Mouse (Mus musculus): ENCODE results near the gene Crybg2.

The Crybg2 gene

DNA sequence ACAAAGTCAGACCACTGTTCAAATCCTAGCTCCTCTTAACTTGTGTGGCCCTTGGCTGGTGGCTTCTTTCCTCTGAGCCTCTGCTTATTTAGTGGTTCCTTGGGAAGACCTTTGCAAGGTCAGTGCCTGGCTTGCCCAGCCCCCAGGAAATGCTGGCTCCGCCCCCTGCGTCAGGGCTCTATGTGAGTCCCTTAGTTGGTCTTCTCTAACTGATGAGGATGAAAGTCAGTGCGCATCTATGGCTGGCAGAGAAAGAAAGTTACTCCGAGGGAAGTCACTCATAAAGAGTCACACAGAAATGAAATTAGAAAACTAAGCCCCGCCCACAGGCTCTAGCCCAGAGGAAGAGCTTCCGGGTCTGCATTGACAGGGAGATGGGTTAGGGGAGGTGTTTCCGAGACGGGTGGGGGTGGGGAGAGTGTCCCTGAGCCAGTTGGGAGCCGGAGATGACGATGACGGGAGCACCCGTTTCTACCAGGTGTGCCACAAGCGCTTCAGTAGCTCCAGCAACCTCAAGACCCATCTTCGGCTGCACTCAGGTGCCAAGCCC, 2.4 kb upstream of the Crybg2 start:
- no peak for DNase-seq (ENCODE audit: low spot score)

DNA sequence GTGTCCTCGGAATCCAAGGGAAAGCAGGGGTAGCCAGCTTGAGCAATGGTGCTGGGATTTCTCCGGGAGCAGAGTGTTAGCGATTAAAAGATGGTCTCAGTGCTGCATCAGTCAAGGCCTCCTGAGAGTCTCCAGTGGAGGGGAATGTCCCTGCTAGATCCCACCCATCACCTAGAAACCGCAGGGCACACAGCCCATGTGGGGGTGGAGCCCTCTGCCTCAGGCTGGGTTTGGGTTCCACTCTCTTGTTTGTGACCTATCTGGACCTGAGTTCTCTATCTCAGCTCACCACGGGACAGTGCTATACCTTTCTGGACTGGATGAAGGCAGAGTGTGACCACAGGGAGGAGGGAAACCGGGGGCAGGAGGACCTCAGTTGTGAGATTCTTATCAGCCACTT, 1.7 kb upstream of the Crybg2 start:
- no peak for DNase-seq (ENCODE audit: low spot score)

DNA sequence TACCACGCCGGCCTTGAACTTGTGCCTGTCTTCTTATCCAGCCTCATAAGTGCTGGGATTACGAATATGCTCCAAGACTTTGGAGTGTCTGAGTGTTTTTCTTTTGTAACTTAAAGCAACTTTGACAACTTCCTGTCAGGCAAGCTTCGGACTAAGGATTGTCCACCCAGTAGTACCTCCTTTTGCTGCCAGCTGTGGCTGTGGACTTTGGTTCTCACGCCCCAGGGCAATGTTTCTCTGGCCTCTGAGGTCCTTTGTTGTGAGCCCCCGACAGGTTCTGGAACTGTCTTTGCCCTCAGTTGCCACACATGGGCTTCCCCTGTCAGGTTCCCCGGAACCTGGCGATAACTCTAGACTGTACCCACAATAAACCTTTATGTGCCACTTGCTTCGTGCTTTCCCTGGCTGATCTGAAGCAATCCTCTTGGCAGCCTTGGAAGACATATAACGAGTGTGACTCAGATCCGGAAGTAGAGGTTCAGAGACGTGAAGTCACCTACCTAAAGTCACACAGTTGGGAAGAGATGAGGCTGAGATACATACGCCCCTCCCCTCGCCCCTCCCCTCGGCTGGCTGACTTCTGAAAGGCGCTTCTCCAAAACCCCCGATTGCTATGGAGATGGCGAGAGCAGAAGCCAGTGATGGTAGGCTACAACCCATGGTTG, 683 bp downstream of the Crybg2 start:
- no peak for DNase-seq (ENCODE audit: low spot score)

DNA sequence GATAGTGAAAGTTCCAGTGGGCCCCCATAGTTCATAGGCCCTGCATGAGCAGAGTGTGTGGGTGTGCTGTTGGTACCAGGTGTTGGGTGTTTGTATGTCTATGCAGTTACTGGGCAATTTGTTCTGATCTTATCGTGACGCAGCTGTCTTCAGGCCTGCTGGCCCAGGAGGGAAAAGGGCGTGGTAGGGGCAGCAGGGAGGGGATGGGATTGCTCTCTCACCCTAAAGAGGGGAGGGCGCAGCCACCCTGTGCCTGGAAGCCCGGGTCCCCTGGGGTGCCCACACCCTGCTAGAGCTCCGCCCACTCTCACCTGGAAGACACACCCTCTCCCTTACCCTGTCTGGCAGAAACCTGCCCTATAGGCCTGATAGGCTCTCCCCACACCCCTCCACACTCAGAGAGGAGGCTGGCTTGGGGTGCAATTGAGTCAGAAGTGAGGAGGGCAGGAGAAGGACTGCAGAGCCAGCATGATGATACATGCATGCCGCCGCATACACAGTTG, 1.4 kb downstream of the Crybg2 start:
- DNase-seq (ENCODE audit: low spot score): no peak

DNA sequence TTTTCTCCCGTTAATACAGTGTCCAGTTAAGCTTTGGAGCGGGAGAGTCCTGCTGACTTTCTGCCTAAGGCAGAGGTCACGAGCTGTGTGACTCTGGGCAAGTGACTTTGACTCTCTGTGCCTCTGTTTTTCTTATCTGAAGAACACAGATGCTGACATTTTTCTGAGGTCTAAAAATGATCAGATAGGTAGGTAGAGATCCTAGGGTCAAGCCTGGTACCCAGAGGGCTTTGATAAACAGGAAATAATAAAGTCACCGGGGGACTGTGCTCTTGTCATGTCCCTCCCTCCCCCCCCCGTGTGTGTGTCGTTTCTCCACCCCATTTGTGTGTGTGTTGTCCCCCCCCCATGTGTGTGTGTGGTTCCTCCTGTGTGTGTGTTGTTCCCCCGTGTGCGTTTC, 1.9 kb downstream of the Crybg2 start:
- no peak for DNase-seq (ENCODE audit: low spot score)

DNA sequence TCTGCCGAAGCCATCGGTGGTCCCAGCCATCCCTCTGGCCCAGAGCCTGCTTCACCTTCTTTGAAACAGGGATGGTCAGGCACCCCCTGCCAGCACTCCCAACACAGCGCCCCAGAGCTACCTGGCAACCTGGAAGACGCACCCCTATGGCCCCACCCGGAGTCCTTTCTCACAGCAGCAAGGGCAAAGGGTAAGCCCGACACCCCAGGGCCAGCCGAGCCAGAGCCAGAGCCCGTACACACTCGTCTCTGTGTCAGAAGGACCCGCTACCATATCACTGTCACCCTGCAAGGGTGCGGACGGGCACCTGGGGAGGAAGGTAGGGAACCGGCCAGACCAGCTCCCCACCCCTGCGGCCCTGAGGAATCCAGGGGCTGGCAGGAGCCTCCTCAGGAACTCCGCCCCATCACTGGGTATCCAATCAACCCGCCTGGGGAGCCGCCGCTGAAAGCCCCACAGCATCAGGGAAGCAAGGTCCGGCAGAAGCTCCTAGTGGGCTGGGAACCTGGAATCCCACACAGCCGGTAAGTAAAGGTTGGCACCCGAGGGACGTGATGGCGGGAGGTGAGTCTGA, 4.9 kb downstream of the Crybg2 start:
- DNase-seq (ENCODE audit: low spot score): no peak

DNA sequence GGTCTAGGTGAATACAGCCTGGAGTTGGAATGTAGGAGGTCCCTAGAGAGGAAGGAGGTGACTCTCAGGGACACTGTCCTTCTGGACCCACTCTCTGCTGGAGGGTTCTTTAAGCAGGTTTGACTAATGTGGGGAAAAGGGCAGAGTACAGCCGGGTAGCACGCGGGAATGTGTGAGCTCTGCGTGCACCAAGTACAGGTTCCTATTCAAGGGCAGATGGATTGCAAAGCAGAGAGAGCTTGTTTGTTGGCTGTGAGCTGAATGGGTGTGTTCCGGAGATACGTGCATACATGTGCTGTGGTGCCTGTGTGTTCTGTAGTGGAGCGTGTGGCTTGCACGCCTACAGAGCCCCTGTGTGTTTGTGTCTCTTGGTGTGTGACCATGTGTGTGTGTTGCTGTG, 6.8 kb downstream of the Crybg2 start:
- no peak for DNase-seq (ENCODE audit: low spot score)

DNA sequence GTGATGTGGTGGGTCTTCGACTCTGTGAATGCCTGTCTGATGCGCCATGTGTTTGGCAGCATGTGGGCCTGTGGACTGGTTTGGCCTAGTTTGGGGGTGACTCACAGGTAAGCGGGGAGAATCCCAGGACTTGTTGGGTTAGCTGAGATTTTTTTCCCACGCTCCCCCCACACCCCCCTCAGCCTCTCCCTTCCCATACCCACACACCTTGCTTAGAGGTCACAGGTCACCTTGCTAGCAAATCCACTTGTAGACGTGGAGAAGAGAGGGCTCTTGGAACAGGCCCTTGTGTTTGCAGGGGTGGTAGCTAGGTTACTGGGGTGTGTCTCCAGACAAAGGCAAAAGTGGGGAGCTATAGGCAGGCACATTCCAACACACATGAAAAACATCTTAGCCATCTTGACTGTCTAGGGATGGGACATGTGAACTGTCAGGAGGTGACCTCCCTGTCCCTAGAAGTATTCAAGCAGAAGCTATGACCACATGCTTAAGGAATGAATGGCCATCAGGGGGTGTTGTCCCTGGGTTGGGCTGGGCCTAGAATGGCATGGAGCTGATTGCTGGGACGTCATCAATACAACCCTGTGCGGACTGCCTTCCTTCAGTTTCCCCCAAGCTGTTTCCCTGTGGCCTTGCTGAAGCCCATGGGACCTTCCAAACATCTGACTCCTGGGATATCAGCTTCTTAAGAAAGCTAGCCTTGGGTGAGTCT, 7.4 kb downstream of the Crybg2 start:
- DNase-seq (ENCODE audit: low spot score): no peak

DNA sequence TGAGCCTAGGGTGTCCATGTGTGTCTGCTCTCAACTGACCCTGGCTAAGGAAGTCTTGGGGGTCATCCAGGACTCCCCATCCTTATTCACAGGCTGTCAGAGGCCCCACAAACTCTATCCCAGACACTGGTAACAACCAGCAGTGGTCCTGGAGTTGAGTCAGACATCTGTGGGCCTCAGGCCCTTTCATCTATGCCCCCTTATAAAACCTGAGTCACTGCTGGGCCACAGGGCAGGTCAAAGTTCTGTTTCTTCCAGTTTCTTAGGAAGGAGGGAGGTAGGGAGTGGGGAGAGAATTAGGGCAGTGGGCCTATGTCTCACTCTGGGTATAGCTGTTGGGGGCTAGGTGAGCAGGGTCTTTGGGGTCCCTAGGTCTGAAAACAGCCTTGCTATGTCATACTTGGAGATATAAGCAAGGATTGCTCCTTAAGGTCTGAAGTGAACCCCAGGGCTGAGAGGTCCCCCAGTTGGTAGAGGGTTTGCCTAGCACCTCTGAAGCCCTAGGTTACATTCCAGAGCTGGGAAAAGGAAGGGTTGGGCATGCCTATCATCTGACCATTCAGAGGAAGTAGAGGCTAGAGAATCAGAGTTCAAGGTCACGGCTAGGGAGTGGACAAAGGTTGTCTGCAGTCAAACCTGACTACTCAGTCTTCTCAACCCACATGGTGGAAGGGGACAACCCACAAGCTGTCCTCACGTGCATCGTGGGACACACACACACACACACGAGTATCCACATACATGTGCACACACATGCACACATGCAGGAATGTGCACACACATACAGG, 8.4 kb downstream of the Crybg2 start:
- no peak for DNase-seq (ENCODE audit: low spot score)

DNA sequence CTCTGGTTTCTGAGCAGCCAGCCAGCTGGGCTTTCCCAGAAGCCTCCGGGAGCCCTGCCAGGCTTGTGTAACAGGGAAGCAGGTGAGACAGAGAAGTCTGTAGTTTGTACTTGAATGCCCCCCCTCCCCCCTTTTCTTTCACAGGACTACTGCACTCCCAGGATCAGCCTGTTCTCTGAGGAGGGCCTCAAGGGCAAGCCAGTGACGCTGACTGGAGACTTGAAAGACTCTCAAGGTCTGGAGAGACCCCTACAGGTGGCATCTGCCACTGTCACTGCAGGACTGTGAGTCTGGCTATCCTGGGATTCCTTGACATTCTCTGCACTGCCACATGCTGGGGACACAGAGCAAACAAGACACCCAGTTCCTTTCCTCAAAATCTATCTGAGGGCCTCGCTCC, 18.1 kb downstream of the Crybg2 start:
- DNase-seq (ENCODE audit: low spot score): peak; percentile 53

DNA sequence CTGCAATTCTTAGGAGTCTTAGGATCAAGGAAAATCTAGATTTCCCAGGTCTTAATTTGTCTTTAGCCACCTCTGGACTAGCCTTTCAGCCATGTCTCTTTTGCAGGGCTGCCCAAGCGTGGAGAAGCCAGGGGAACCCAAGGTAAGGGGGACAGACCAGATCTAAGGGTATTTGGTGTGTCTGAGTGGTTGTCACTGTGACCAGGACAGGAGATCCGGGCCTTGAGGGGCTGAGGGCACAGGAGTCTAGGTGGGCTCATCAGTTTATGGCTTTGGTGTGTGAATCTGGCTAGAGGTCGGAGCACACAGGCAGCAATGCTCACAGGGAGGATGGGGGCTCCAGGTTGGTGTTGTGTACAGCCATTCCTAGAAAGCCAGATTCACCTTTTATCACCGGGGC, 20.1 kb downstream of the Crybg2 start:
- no peak for DNase-seq (ENCODE audit: low spot score)

DNA sequence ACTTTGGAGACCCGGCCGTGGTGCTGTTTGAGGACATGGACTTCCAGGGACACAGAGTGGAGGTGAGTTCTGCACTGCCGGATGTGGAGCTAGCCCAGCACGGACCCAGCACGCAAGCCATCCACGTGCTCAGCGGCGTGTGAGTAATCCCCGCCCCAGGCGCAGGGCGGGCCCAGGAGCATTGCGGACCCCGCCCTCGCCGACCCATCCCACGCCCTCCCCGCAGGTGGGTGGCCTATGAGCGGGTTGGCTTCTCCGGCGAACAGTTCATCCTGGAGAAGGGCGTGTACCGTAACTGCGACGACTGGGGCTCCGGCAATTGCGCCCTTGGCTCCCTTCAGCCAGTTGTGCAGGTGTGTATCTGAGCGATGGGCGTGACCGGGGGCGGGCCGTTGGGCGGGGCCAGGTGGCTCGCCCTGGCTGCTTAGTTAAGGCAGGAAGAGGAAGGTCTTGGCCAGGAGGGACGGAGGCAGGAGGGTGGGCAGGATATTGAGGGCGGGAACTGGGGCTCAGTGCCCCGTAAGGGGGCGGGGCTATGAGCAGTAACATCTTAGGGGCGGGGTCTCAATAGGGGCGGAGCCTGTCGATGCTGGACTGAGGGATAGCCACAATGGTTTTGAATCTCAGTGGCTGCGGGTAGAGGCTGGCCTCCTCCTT, 21.2 kb downstream of the Crybg2 start:
- peak; percentile 70 for DNase-seq (ENCODE audit: low spot score)

DNA sequence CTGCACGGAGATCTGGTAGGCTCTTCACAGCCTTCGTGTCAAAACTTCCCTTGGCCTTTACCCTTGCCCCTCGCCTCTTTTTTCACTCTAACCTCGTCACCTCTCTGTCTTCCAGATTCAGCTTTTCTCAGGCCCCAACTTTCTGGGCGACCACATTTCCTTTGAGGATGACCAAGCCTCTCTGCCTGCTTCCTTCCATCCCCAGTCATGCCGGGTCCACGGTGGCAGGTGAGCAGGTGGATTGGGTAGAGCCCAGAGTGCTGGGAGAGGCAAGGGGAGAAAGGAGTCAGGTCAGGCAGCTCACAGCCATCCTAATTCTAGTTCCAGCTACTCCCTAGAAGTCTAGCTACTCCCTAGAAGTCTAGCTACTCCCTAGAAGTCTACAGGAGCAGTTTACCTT, 21.8 kb downstream of the Crybg2 start:
- no peak for DNase-seq (ENCODE audit: low spot score)

DNA sequence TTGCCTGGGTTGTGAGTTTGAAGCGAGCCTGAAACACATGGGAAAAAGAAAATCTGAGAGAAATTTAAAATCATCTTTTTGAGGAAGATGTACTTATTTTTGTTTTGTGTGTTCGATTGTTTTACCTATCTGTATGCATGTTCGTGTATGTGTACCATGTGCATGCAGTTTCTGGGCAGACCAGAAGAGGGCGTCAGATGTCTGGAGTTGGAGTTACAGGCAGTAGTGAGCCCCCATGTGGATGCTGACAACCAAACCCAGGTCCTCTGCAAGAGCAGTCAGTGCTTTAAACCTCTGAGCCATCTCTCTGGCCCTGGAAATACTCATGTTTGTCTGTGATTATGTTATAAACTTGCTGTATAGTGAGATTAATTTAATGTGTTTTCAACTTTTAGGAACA, 24.4 kb downstream of the Crybg2 start:
- no peak for DNase-seq (ENCODE audit: low spot score)

DNA sequence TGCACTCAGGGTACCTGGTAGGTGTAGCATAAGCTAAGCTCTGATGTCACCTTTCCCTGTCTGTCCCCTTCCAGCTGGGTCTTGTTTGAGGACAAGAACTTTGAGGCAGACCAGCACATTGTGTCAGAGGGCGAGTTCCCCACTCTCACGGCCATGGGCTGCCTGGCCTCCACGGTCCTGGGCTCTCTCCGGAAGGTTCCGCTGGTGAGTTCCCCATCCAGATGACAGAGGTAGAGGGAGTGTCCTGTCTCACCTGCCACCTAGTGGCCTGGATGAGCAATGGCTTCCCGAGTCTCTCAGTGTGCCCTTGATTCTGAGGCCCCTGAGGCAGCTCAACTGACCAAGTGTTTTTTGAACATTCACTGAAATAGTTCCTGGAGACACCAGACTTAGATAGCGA, 26.8 kb downstream of the Crybg2 start:
- peak; percentile 23 for DNase-seq (ENCODE audit: low spot score)

DNA sequence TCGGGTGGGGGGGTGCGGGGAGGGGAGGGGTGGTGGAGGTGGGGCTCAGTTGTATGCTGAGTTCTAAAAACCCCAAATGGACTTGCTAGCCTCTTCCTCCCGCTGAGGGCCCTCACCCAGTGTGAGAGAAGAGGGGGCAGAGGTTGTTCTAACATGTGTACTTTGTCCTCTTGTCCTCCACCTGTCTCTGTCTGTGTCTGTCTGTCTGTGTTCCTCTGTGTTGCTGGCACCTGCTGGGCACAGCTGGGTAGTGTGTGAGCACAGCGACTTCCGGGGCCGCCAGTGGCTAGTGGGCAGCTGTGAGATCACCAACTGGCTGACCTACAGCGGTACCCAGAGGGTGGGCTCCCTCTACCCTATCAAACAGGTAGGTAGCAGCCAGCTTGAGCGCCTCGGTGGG, 28.4 kb downstream of the Crybg2 start:
- no peak for DNase-seq (ENCODE audit: low spot score)

DNA sequence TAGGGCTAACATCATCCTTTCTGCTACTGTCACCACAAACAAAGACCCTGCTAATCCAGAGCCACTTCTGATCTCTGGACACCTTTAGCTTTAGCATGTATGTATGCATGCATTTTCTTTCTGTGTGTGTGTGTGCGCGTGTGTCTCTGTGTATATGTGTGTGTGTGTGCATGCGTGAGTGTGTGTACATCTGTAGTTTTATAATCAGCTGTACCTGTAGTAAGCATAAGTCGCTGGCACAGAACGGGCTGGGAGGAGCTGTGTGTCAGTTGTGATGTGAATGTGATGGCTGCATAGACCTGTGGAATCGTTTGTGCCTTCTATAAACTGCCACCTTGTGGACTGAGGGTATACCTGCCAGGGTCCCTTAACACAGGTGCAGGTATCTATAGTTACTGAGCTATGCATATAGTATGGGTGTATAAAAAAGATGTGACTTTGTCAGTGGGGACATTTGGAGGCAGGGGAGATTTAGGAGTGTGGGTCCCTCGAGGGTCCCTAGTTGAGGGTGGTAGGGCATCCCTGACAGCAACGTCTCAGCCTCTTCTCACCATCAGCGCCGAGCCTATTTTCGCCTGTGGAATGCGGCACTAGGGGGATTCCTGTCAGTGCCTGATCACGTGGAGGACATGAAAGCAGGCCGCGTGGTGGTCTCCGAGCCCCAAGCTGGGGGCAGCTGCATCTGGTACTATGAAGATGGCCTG, 30.1 kb downstream of the Crybg2 start:
- no peak for DNase-seq (ENCODE audit: low spot score)

DNA sequence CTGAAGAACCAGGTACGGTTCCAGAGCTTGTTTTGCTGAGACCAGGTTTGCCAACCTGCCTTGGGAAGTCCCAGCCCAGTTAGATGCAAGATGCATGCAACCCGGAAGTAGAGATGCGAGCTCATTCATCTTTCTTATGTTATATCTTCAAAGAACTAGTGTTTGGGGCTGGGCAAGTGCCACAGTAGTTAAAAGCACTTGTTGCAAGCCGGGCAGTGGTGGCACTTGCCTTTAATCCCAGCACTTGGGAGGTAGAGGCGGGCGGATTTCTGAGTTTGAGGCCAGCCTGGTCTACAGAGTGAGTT, 30.6 kb downstream of the Crybg2 start:
- no peak for DNase-seq (ENCODE audit: low spot score)

DNA sequence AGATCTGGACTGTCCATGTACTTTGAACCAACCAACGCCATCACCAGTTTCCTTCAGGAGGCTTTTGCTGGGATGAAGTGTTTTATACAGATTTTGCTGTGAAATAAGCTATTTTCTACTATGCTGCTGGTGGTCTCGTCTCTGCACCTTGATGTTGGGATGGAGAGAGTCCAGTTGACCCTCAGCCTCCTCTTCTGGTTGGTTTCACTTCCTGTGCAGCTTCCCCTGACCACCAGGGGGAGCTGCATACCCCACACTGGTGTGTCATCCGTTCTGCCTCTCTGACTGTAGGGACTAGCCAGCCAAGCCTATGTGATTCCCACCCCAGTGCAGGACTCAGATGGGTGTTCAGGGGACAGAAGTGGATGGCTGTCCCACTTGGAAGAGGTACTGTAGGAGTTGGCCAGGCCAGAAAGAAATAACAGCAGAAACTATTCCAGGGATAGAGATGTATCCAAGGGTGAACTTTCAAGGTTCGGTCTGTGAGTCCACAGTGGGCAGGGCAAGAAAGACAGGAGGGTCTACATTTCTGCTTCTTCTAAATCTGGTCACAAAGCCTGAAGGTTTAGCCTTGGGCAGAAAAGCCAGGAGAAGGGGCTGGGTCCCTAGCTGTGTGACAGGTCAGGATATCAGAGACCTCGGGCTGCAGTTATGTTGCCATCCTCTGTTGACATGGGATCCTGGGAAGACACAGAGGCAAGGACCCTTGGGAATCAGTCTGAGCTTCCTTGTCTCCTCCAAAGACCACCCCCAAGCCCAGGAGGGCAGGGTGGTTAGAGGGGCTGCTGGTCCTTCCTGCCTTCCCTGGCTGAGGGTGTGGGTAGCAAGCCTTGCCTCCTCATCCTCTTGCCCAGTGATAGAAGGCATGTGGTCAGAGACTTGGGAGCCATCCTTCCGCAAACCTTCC, 32.0 kb downstream of the Crybg2 start:
- peak; percentile 45 for DNase-seq (ENCODE audit: low spot score)

DNA sequence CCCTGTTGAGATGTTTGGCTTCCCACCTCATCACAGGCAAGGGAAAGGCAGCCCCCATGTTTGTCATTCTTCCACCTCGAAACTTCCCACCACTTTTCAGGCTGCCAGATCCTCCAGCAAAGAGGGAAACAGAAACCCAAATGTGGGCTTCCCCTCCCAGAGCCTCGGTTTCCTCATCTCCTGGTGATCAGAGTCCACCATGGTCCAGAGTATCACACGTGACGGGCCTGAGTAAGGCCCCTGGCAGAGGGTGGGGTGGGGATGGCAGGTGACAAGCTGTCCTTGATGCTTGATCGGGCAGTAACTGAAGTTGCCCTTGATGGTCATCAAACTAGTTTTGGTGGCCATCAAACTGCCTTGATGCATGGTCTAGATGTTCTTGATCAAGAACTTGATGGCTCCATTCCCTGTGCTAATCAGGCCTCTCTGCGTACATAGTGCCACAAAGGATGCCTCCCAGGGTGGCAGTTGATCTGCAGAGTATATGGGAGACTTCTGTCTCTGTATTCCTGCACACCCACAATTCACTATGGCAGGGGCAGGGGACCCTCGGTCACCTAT, 33.5 kb downstream of the Crybg2 start:
- DNase-seq (ENCODE audit: low spot score): no peak

Measured in ovary, postnatal 36 days (tissue).